Mouse (Mus musculus): ENCODE measurements around the gene Diaph3. TPM values are rescaled to one million over a fixed set of nuclear protein-coding genes. Genes with fewer than 3 reads are reported as not detected.

The Diaph3 gene
- polyA plus RNA-seq, 1 experiment = 0.43 TPM

GRCm38 (mm10) chr14:86772176-86773150 is 368.6 kb downstream of the Diaph3 start:
- 94% methylated on average over 14 of the region's 14 CpGs for WGBS
- Histone ChIP-seq H3K4me3 (ENCODE audit: extremely low read depth, insufficient read depth, insufficient read length) (no peak overlapping the region), H3K27ac (ENCODE audit: insufficient read depth, low read length) (no peak overlapping the region), H3K36me3 (ENCODE audit: control insufficient read depth, insufficient read depth, low read length) (no peaks in the 10 kb centered on the region), H3K4me1 (ENCODE audit: control insufficient read depth, insufficient read depth, insufficient read length) (no peaks in the 10 kb centered on the region), H3K27me3 (ENCODE audit: control insufficient read depth, insufficient read depth, low read length) (no peaks in the 10 kb centered on the region)
- no peak for DNase-seq (ENCODE audit: low read depth in 1 of 2, low spot score in 2 of 2)
- no peak for TF ChIP-seq POLR2A (IDR thresholded peaks at IDR 0.05; ENCODE audit: low read depth, low read length)
- no peak for TF ChIP-seq CTCF (IDR thresholded peaks at IDR 0.05; ENCODE audit: extremely low read depth, insufficient read depth, insufficient read length, insufficient replicate concordance)

GRCm38 (mm10) chr14:86764286-86764685 is 376.7 kb downstream of the Diaph3 start:
- TF ChIP-seq POLR2A (IDR thresholded peaks at IDR 0.05; ENCODE audit: low read depth, low read length) (no peak), CTCF (IDR thresholded peaks at IDR 0.05; ENCODE audit: extremely low read depth, insufficient read depth, insufficient read length, insufficient replicate concordance) (no peak)
- Histone ChIP-seq H3K27ac (ENCODE audit: insufficient read depth, low read length) (no peak overlapping the region), H3K27me3 (ENCODE audit: control insufficient read depth, insufficient read depth, low read length) (no peaks in the 10 kb centered on the region), H3K4me3 (ENCODE audit: extremely low read depth, insufficient read depth, insufficient read length) (no peak overlapping the region), H3K36me3 (ENCODE audit: control insufficient read depth, insufficient read depth, low read length) (no peaks in the 10 kb centered on the region), H3K4me1 (ENCODE audit: control insufficient read depth, insufficient read depth, insufficient read length) (no peaks in the 10 kb centered on the region)
- 97% methylated on average over 2 of the region's 2 CpGs for WGBS
- DNase-seq (ENCODE audit: low read depth in 1 of 2, low spot score in 2 of 2) = no peak

- H3K4me1 ChIP-seq (ENCODE audit: control insufficient read depth, insufficient read depth, insufficient read length) = no peaks in the 10 kb centered on the region
- H3K27ac ChIP-seq (ENCODE audit: insufficient read depth, low read length) = no peak overlapping the region; the same call in 1 of the 2 replicates
- H3K27me3 ChIP-seq (ENCODE audit: control insufficient read depth, insufficient read depth, low read length) = no peaks in the 10 kb centered on the region
- no peaks in the 10 kb centered on the region for H3K36me3 ChIP-seq (ENCODE audit: control insufficient read depth, insufficient read depth, low read length)
- WGBS = 86% methylated on average over 9 of the region's 9 CpGs
- no peak overlapping the region for H3K4me3 ChIP-seq (ENCODE audit: extremely low read depth, insufficient read depth, insufficient read length)
- no peak for DNase-seq (ENCODE audit: low read depth in 1 of 2, low spot score in 2 of 2)
- TF ChIP-seq CTCF (IDR thresholded peaks at IDR 0.05; ENCODE audit: extremely low read depth, insufficient read depth, insufficient read length, insufficient replicate concordance) (no peak), POLR2A (IDR thresholded peaks at IDR 0.05; ENCODE audit: low read depth, low read length) (no peak)
Observed at GRCm38 (mm10) chr14:86757604-86758520, 383.2 kb downstream of the Diaph3 start.

DNA sequence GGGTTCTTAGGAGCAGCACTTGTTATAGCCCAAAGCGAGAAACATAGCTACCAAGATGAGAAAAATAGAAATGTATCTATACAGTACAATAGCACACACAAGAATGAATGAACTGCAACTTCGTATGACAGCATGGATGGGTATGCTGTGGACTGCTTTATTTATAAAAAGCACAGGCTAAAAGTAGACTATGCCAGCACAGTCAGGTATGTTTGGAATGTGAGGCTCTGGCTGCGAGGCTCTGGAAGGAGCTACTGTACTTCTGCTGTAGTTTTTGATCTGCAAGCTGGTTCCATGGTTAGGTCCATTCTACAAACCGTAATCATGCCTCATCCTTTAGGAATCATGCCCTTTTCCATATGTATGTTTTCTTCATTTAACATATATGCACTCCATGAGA is 383.9 kb downstream of the Diaph3 start:
- Histone ChIP-seq H3K4me3 (ENCODE audit: extremely low read depth, insufficient read depth, insufficient read length) (no peak overlapping the region), H3K27ac (ENCODE audit: insufficient read depth, low read length) (no peak overlapping the region), H3K27me3 (ENCODE audit: control insufficient read depth, insufficient read depth, low read length) (no peaks in the 10 kb centered on the region), H3K36me3 (ENCODE audit: control insufficient read depth, insufficient read depth, low read length) (no peaks in the 10 kb centered on the region), H3K4me1 (ENCODE audit: control insufficient read depth, insufficient read depth, insufficient read length) (no peaks in the 10 kb centered on the region)
- TF ChIP-seq POLR2A (IDR thresholded peaks at IDR 0.05; ENCODE audit: low read depth, low read length) = no peak
- TF ChIP-seq CTCF (IDR thresholded peaks at IDR 0.05; ENCODE audit: extremely low read depth, insufficient read depth, insufficient read length, insufficient replicate concordance) = no peak
- no peak for DNase-seq (ENCODE audit: low read depth in 1 of 2, low spot score in 2 of 2)
- WGBS = 91% methylated on average over 4 of the region's 4 CpGs

- DNase-seq (ENCODE audit: low read depth in 1 of 2, low spot score in 2 of 2) = no peak
- Histone ChIP-seq H3K27me3 (ENCODE audit: control insufficient read depth, insufficient read depth, low read length) (no peaks in the 10 kb centered on the region), H3K4me3 (ENCODE audit: extremely low read depth, insufficient read depth, insufficient read length) (no peak overlapping the region), H3K4me1 (ENCODE audit: control insufficient read depth, insufficient read depth, insufficient read length) (no peaks in the 10 kb centered on the region), H3K27ac (ENCODE audit: insufficient read depth, low read length) (no peak overlapping the region), H3K36me3 (ENCODE audit: control insufficient read depth, insufficient read depth, low read length) (no peaks in the 10 kb centered on the region)
- WGBS = 96% methylated on average over 7 of the region's 7 CpGs
- TF ChIP-seq CTCF (IDR thresholded peaks at IDR 0.05; ENCODE audit: extremely low read depth, insufficient read depth, insufficient read length, insufficient replicate concordance) = no peak
- TF ChIP-seq POLR2A (IDR thresholded peaks at IDR 0.05; ENCODE audit: low read depth, low read length) = no peak
Observed at GRCm38 (mm10) chr14:86750351-86750750, 390.7 kb downstream of the Diaph3 start.

- no peak overlapping the region for H3K4me3 ChIP-seq (ENCODE audit: extremely low read depth, insufficient read depth, insufficient read length)
- TF ChIP-seq POLR2A (IDR thresholded peaks at IDR 0.05; ENCODE audit: low read depth, low read length) = no peak
- TF ChIP-seq CTCF (IDR thresholded peaks at IDR 0.05; ENCODE audit: extremely low read depth, insufficient read depth, insufficient read length, insufficient replicate concordance) = no peak
- H3K36me3 ChIP-seq (ENCODE audit: control insufficient read depth, insufficient read depth, low read length) = no peaks in the 10 kb centered on the region
- no peak overlapping the region for H3K27ac ChIP-seq (ENCODE audit: insufficient read depth, low read length)
- DNase-seq (ENCODE audit: low read depth in 1 of 2, low spot score in 2 of 2) = no peak
- 91% methylated on average over 4 of the region's 4 CpGs for WGBS
- no peaks in the 10 kb centered on the region for H3K4me1 ChIP-seq (ENCODE audit: control insufficient read depth, insufficient read depth, insufficient read length)
- H3K27me3 ChIP-seq (ENCODE audit: control insufficient read depth, insufficient read depth, low read length) = no peaks in the 10 kb centered on the region
Observed at GRCm38 (mm10) chr14:86749425-86749824, 391.6 kb downstream of the Diaph3 start.
